Mouse (Mus musculus) gastrocnemius, adult 8-10 months (tissue): ENCODE data around the gene Ticam1. TPM values are rescaled to one million over a fixed set of nuclear protein-coding genes. Genes with fewer than 3 reads are reported as not detected.

Experiments used
- DNase-seq, 2 experiments: peaks; one replicate each; pipeline ENCODE4 v3.0.0; 2022; ENCODE audit warnings: low spot score in 2 of 2
- total RNA-seq, 4 experiments: library from RNA; stranded (reverse); gene quantifications; 2 replicates each; pipeline ENCODE4 v1.2.4; 2022

Ticam1 gene
- total RNA-seq, 4 experiments from 2014 or later, result 1.7 to 2.2 (median 2.0) TPM

- peak; percentile 93 to 97 for DNase-seq
Observed at GRCm38 (mm10) chr17:56290388-56291170, 14.0 kb upstream of the Ticam1 start.

GRCm38 (mm10) chr17:56289371-56290331 lies 13.1 kb upstream of the Ticam1 start:
- DNase-seq, result no peak

GRCm38 (mm10) chr17:56288866-56289265 lies 12.3 kb upstream of the Ticam1 start:
- no peak for DNase-seq

GRCm38 (mm10) chr17:56287830-56288229 lies 11.2 kb upstream of the Ticam1 start:
- DNase-seq, result no peak

- no peak for DNase-seq
Observed at GRCm38 (mm10) chr17:56285995-56286394, 9.4 kb upstream of the Ticam1 start.

GRCm38 (mm10) chr17:56283316-56283715 lies 6.7 kb upstream of the Ticam1 start:
- DNase-seq, result no peak

GRCm38 (mm10) chr17:56282802-56283201 lies 6.2 kb upstream of the Ticam1 start:
- DNase-seq, result no peak

GRCm38 (mm10) chr17:56281193-56281592 lies 4.6 kb upstream of the Ticam1 start:
- DNase-seq, result no peak

- no peak for DNase-seq
Observed at GRCm38 (mm10) chr17:56279481-56280155, 3.0 kb upstream of the Ticam1 start.

- no peak for DNase-seq
Observed at GRCm38 (mm10) chr17:56278340-56278739, 1.8 kb upstream of the Ticam1 start.

GRCm38 (mm10) chr17:56277567-56277893 lies 944 bp upstream of the Ticam1 start:
- no peak for DNase-seq

- DNase-seq, result no peak
Observed at GRCm38 (mm10) chr17:56275842-56276480, 625 bp downstream of the Ticam1 start.

GRCm38 (mm10) chr17:56273986-56274385 lies 2.6 kb downstream of the Ticam1 start:
- no peak for DNase-seq

- DNase-seq, result no peak
Observed at GRCm38 (mm10) chr17:56273482-56273881, 3.1 kb downstream of the Ticam1 start.

- no peak for DNase-seq
Observed at GRCm38 (mm10) chr17:56272644-56273043, 3.9 kb downstream of the Ticam1 start.

GRCm38 (mm10) chr17:56271609-56272253 lies 4.9 kb downstream of the Ticam1 start:
- DNase-seq, result no peak

GRCm38 (mm10) chr17:56269741-56270140 lies 6.8 kb downstream of the Ticam1 start:
- no peak for DNase-seq

- no peak for DNase-seq
Observed at GRCm38 (mm10) chr17:56269153-56269630, 7.4 kb downstream of the Ticam1 start.

GRCm38 (mm10) chr17:56266271-56266670 lies 10.3 kb downstream of the Ticam1 start:
- no peak for DNase-seq

GRCm38 (mm10) chr17:56265869-56266268 lies 10.7 kb downstream of the Ticam1 start:
- no peak for DNase-seq

- no peak for DNase-seq
Observed at GRCm38 (mm10) chr17:56265011-56265410, 11.6 kb downstream of the Ticam1 start.
